Mouse (Mus musculus): ENCODE data around the gene Palm3. TPM values are rescaled to one million over a fixed set of nuclear protein-coding genes. Genes with fewer than 3 reads are reported as not detected.

The Palm3 gene
- polyA plus RNA-seq, 1 experiment from 2014 or later = 4.7 TPM

MicroRNA genes within 50 kb of the gene (microRNA counts, 519-probe panel; counts per million panel counts)
- microRNA mmu-miR-1199 = not detected

Small RNAs within 50 kb of the gene (microRNA-seq; reads per million reads assigned to microRNA genes)
- gene Mir1199 (not detected), gene Mir8111 (2.8 reads per million, percentile 7 among the genes with 10 or more reads in this experiment)

Other genes starting within 250 kb of the Palm3 start
- gene Adgrl1, start 121.4 kb upstream of the Palm3 start, polyA plus RNA-seq (2016; fragmentation: Nextera tagmentation; extraction: Ambion mirVana) = 28.2 and 32.7 TPM in 2 replicates
- 0.40 and 0.63 TPM in 2 replicates for gene Gm10644, start 66.3 kb upstream of the Palm3 start, polyA plus RNA-seq (2016; fragmentation: Nextera tagmentation; extraction: Ambion mirVana)
- 52.2 and 54.3 TPM in 2 replicates for gene Asf1b, start 66.0 kb upstream of the Palm3 start, polyA plus RNA-seq (2016; fragmentation: Nextera tagmentation; extraction: Ambion mirVana)
- 186 and 196 TPM in 2 replicates for gene Prkaca, start 48.5 kb upstream of the Palm3 start, polyA plus RNA-seq (2016; fragmentation: Nextera tagmentation; extraction: Ambion mirVana)
- 13.0 and 14.4 TPM in 2 replicates for gene Samd1, start 23.8 kb upstream of the Palm3 start, polyA plus RNA-seq (2016; fragmentation: Nextera tagmentation; extraction: Ambion mirVana)
- gene 1700067K01Rik, start 20.0 kb upstream of the Palm3 start, polyA plus RNA-seq (2016; fragmentation: Nextera tagmentation; extraction: Ambion mirVana) = 0.73 and 1.6 TPM in 2 replicates
- gene 2210011C24Rik, start 9.3 kb upstream of the Palm3 start, polyA plus RNA-seq (2016; fragmentation: Nextera tagmentation; extraction: Ambion mirVana) = 0.64 TPM in 1 of 2 replicates, not detected in the other
- 0.61 and 0.68 TPM in 2 replicates for gene Il27ra, start 21.1 kb downstream of the Palm3 start, polyA plus RNA-seq (2016; fragmentation: Nextera tagmentation; extraction: Ambion mirVana)
- gene Rln3, start 23.5 kb downstream of the Palm3 start, polyA plus RNA-seq (2016; fragmentation: Nextera tagmentation; extraction: Ambion mirVana) = not detected in 2 replicates
- gene Gm10643, start 43.7 kb downstream of the Palm3 start, polyA plus RNA-seq (2016; fragmentation: Nextera tagmentation; extraction: Ambion mirVana) = 1.5 and 1.9 TPM in 2 replicates
- gene Rfx1, start 45.4 kb downstream of the Palm3 start, polyA plus RNA-seq (2016; fragmentation: Nextera tagmentation; extraction: Ambion mirVana) = 10.1 and 11.1 TPM in 2 replicates
- 16.3 and 17.0 TPM in 2 replicates for gene Dcaf15, start 83.3 kb downstream of the Palm3 start, polyA plus RNA-seq (2016; fragmentation: Nextera tagmentation; extraction: Ambion mirVana)
- 0.83 and 1.1 TPM in 2 replicates for gene Podnl1, start 104.5 kb downstream of the Palm3 start, polyA plus RNA-seq (2016; fragmentation: Nextera tagmentation; extraction: Ambion mirVana)
- 26.2 and 28.7 TPM in 2 replicates for gene Cc2d1a, start 126.5 kb downstream of the Palm3 start, polyA plus RNA-seq (2016; fragmentation: Nextera tagmentation; extraction: Ambion mirVana)
- 1.6 TPM in 2 replicates for gene 4930432K21Rik, start 126.6 kb downstream of the Palm3 start, polyA plus RNA-seq (2016; fragmentation: Nextera tagmentation; extraction: Ambion mirVana)
- gene Nanos3, start 163.7 kb downstream of the Palm3 start, polyA plus RNA-seq (2016; fragmentation: Nextera tagmentation; extraction: Ambion mirVana) = 3.3 and 5.5 TPM in 2 replicates
- 33.1 and 34.3 TPM in 2 replicates for gene Zswim4, start 215.6 kb downstream of the Palm3 start, polyA plus RNA-seq (2016; fragmentation: Nextera tagmentation; extraction: Ambion mirVana)
- gene D8Ertd738e, start 228.2 kb downstream of the Palm3 start, polyA plus RNA-seq (2016; fragmentation: Nextera tagmentation; extraction: Ambion mirVana) = 338 and 352 TPM in 2 replicates
- 78.4 and 80.1 TPM in 2 replicates for gene Mri1, start 235.9 kb downstream of the Palm3 start, polyA plus RNA-seq (2016; fragmentation: Nextera tagmentation; extraction: Ambion mirVana)
- 19.0 and 20.3 TPM in 2 replicates for gene Ccdc130, start 248.9 kb downstream of the Palm3 start, polyA plus RNA-seq (2016; fragmentation: Nextera tagmentation; extraction: Ambion mirVana)